Mouse (Mus musculus): Measurements from ENCODE around the gene Irf1. TPM values are rescaled to one million over a fixed set of nuclear protein-coding genes. Genes with fewer than 3 reads are reported as not detected.
A peak's percentile ranks its signal among the peaks of the same experiment; 100 is the strongest.

The Irf1 gene
- 3.0 and 3.8 TPM in 2 replicates for polyA plus RNA-seq (2014; fragmentation: Nextera tagmentation; extraction: Ambion mirVana)

- DNase-seq (ENCODE audit: low spot score) (peak; percentile 91), ATAC-seq (peak; percentile 98)
- Histone ChIP-seq H3K4me1 (ENCODE audit: control insufficient read depth, insufficient read depth, low read length) (no peaks in the 10 kb centered on the region; the same call in 1 of the 2 replicates), H3K4me2 (ENCODE audit: low read length) (peak within 1 kb of the TSS; percentile 99), H3K27me3 (replicated peaks; ENCODE audit: control insufficient read depth, insufficient read depth, low read length) (0 out of 2 replicates have a peak, but pooled peaks cover 3% of the 10 kb centered on the region), H3K36me3 (ENCODE audit: control insufficient read depth, insufficient read depth, low read length) (no peaks in the 10 kb centered on the region), H3K9ac (ENCODE audit: low read length) (peak within 1 kb of the TSS; percentile 69), H3K4me3 (ENCODE audit: low read depth, low read length) (peak within 1 kb of the TSS; percentile 63), H3K9me3 (replicated peaks; ENCODE audit: control insufficient read depth, low read length) (no peaks in the 10 kb centered on the region), H3K27ac (ENCODE audit: low read depth, low read length) (peak within 1 kb of the TSS; percentile 21; the same call in 1 of the 2 replicates)
- WGBS: under 1% methylated on average over 40 of the region's 40 CpGs
Measured at GRCm38 (mm10) chr11:53769760-53770124, at the start of gene Irf1. TSS of gene Irf1 (plus strand) at chr11:53770014.

DNA sequence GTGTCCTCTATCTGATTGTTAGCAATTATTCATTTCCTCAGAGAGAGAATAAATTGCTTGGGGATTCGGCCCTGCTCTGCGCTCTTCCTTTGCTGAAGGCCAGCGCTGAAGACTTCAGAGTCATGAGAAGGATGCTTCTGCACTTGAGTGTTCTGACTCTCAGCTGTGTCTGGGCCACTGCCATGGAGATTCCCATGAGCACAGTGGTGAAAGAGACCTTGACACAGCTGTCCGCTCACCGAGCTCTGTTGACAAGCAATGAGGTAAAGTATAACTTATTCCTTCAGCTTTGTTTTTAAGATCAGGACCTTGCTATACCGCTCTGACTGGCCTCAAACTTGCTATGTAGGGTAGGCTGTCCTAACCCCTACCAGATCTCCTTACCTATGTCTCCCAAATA is 49.1 kb upstream of the Irf1 start, which contains the start of gene Il5:
Gene Il5, plus strand, starts transcription at position 80 of the 400 bp plus-strand sequence.
- no peak within 1 kb of the TSS for H3K27ac ChIP-seq (ENCODE audit: low read depth, low read length)
- ATAC-seq: no peak

GRCm38 (mm10) chr11:53731457-53731856 is 38.4 kb upstream of the Irf1 start:
- WGBS: 96% methylated on average over 7 of the region's 7 CpGs
- H3K9me3 ChIP-seq (replicated peaks; ENCODE audit: control insufficient read depth, low read length): no peaks in the 10 kb centered on the region
- ATAC-seq (no peak), DNase-seq (ENCODE audit: low spot score) (no peak)
- H3K4me2 ChIP-seq (ENCODE audit: low read length): no peak overlapping the region
- H3K4me1 ChIP-seq (ENCODE audit: control insufficient read depth, insufficient read depth, low read length): no peaks in the 10 kb centered on the region
- H3K27me3 ChIP-seq (replicated peaks; ENCODE audit: control insufficient read depth, insufficient read depth, low read length): no peaks in the 10 kb centered on the region
- no peak overlapping the region for H3K27ac ChIP-seq (ENCODE audit: low read depth, low read length)
- H3K4me3 ChIP-seq (ENCODE audit: low read depth, low read length): no peak overlapping the region
- H3K9ac ChIP-seq (ENCODE audit: low read length): no peak overlapping the region
- H3K36me3 ChIP-seq (ENCODE audit: control insufficient read depth, insufficient read depth, low read length): no peaks in the 10 kb centered on the region

More for the DNA sequence above, 49.1 kb upstream of the Irf1 start, which contains the start of gene Il5:
- H3K4me2 ChIP-seq (ENCODE audit: low read length): no peak within 1 kb of the TSS
- no peaks in the 10 kb centered on the region for H3K9me3 ChIP-seq (replicated peaks; ENCODE audit: control insufficient read depth, low read length)
- no peak within 1 kb of the TSS for H3K4me3 ChIP-seq (ENCODE audit: low read depth, low read length)
- no peaks in the 10 kb centered on the region for H3K36me3 ChIP-seq (ENCODE audit: control insufficient read depth, insufficient read depth, low read length)
- WGBS: 89% methylated on average over 6 of the region's 6 CpGs
- no peak within 1 kb of the TSS for H3K9ac ChIP-seq (ENCODE audit: low read length)
- H3K27me3 ChIP-seq (replicated peaks; ENCODE audit: control insufficient read depth, insufficient read depth, low read length): no peaks in the 10 kb centered on the region
- H3K4me1 ChIP-seq (ENCODE audit: control insufficient read depth, insufficient read depth, low read length): no peaks in the 10 kb centered on the region
- no peak for DNase-seq (ENCODE audit: low spot score)

DNA sequence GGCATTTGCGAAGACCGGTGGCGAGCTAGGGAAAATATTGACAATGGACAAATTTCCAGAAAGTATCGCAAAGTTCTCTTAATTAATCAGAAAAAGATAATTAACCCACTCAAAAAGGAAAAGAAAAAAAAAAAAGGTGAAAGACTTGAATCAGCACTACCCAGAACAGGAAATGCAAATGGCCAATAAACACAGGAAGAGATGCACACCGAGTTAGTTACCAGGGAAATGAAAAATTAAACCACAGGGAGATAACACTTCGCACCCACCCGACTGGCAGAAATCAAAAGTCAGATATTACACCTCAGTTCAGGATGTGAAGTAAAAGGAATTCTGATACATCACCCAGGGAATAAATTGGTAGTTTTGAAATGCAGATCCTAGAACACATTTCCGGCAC is 37.6 kb upstream of the Irf1 start:
- no peak overlapping the region for H3K9ac ChIP-seq (ENCODE audit: low read length)
- no peaks in the 10 kb centered on the region for H3K36me3 ChIP-seq (ENCODE audit: control insufficient read depth, insufficient read depth, low read length)
- ATAC-seq (no peak), DNase-seq (ENCODE audit: low spot score) (no peak)
- H3K4me1 ChIP-seq (ENCODE audit: control insufficient read depth, insufficient read depth, low read length): no peaks in the 10 kb centered on the region
- no peaks in the 10 kb centered on the region for H3K27me3 ChIP-seq (replicated peaks; ENCODE audit: control insufficient read depth, insufficient read depth, low read length)
- H3K27ac ChIP-seq (ENCODE audit: low read depth, low read length): no peak overlapping the region
- no peak overlapping the region for H3K4me3 ChIP-seq (ENCODE audit: low read depth, low read length)
- no peak overlapping the region for H3K4me2 ChIP-seq (ENCODE audit: low read length)
- 90% methylated on average over 8 of the region's 8 CpGs for WGBS
- H3K9me3 ChIP-seq (replicated peaks; ENCODE audit: control insufficient read depth, low read length): no peaks in the 10 kb centered on the region

DNA sequence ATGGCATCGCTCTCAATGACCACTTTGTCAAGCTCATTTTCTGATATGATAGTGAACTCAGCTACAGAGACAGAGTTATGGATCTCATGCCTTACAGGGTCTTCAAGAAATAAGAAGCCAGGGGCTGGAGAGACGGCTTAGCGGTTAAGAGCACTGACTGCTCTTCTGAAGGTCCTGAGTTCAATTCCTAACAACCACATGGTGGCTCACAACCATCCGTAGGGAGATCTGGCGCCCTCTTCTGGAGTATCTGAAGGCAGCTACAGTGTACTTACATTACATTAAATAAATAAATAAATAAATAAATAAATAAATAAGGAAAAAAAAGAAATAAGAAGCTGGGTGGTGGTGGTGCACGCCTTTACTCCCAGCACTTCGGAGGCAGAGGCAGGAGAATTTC is 36.0 kb upstream of the Irf1 start:
- H3K27me3 ChIP-seq (replicated peaks; ENCODE audit: control insufficient read depth, insufficient read depth, low read length): no peaks in the 10 kb centered on the region
- no peak overlapping the region for H3K4me3 ChIP-seq (ENCODE audit: low read depth, low read length)
- WGBS: 86% methylated on average over 7 of the region's 7 CpGs
- no peak overlapping the region for H3K27ac ChIP-seq (ENCODE audit: low read depth, low read length)
- ATAC-seq (no peak), DNase-seq (ENCODE audit: low spot score) (peak; percentile 13)
- no peak overlapping the region for H3K9ac ChIP-seq (ENCODE audit: low read length)
- no peaks in the 10 kb centered on the region for H3K4me1 ChIP-seq (ENCODE audit: control insufficient read depth, insufficient read depth, low read length)
- no peaks in the 10 kb centered on the region for H3K36me3 ChIP-seq (ENCODE audit: control insufficient read depth, insufficient read depth, low read length)
- no peak overlapping the region for H3K4me2 ChIP-seq (ENCODE audit: low read length)
- H3K9me3 ChIP-seq (replicated peaks; ENCODE audit: control insufficient read depth, low read length): no peaks in the 10 kb centered on the region

DNA sequence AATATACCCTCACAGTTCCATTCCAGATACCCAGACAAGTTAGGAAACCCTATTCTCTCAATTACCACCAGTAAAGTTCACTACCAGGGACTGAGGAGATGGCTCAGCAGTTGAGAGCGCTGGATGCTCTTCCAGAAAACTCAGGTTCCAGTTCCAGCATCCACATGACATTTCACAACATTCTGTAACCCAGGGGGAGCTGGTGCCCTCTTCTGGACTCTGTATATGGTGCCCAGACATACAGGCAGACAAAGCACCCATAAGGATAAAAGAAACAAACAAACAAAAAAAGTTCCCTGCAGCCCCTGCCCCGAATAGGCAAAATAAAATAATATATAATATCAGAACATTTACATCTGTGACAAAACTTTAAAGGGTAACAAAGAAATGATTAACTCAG is 35.4 kb upstream of the Irf1 start:
- Histone ChIP-seq H3K4me3 (ENCODE audit: low read depth, low read length) (no peak overlapping the region), H3K9me3 (replicated peaks; ENCODE audit: control insufficient read depth, low read length) (no peaks in the 10 kb centered on the region), H3K4me2 (ENCODE audit: low read length) (no peak overlapping the region), H3K4me1 (ENCODE audit: control insufficient read depth, insufficient read depth, low read length) (no peaks in the 10 kb centered on the region), H3K36me3 (ENCODE audit: control insufficient read depth, insufficient read depth, low read length) (no peaks in the 10 kb centered on the region), H3K27ac (ENCODE audit: low read depth, low read length) (no peak overlapping the region), H3K27me3 (replicated peaks; ENCODE audit: control insufficient read depth, insufficient read depth, low read length) (no peaks in the 10 kb centered on the region), H3K9ac (ENCODE audit: low read length) (no peak overlapping the region)
- WGBS: 87% methylated on average over 2 of the region's 2 CpGs
- no peak for DNase-seq (ENCODE audit: low spot score)
- ATAC-seq: no peak

GRCm38 (mm10) chr11:53734970-53735681 is 34.7 kb upstream of the Irf1 start:
- Histone ChIP-seq H3K4me3 (ENCODE audit: low read depth, low read length) (no peak overlapping the region), H3K4me2 (ENCODE audit: low read length) (no peak overlapping the region), H3K4me1 (ENCODE audit: control insufficient read depth, insufficient read depth, low read length) (no peaks in the 10 kb centered on the region), H3K27me3 (replicated peaks; ENCODE audit: control insufficient read depth, insufficient read depth, low read length) (no peaks in the 10 kb centered on the region), H3K9ac (ENCODE audit: low read length) (no peak overlapping the region), H3K9me3 (replicated peaks; ENCODE audit: control insufficient read depth, low read length) (no peaks in the 10 kb centered on the region), H3K36me3 (ENCODE audit: control insufficient read depth, insufficient read depth, low read length) (no peaks in the 10 kb centered on the region), H3K27ac (ENCODE audit: low read depth, low read length) (no peak overlapping the region)
- WGBS: 71% methylated on average over 18 of the region's 18 CpGs
- ATAC-seq (no peak), DNase-seq (ENCODE audit: low spot score) (no peak)

DNA sequence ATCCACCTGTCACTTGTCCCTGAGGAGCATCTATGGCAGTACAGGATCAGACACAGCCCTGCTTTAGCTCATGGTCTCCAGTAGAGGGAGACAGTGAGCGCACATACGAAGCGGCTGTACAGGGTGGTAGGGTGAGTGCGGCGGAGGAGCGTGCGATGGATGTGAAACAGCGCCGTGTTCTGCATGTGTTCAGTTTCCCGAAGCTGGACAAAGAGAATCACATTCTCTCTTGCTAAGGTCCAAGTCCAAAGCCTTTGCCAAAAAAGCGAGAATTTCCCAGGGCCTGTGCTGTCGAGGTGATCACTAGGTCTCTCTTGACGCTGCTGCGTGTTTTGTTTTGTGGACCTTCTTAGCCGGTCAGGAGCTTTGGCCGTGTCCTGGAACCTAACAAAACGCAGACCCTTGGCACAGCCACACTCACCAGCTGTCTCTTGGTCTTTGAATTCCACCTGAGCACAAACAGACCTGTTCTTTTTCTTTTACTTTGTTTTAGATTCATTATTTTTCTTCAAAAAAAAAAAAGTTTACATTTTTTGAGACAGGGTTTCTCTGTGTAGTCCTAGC is 34.0 kb upstream of the Irf1 start:
- Histone ChIP-seq H3K4me3 (ENCODE audit: low read depth, low read length) (0 out of 2 replicates have a peak overlapping the region, but pooled peaks have one; percentile 2), H3K9ac (ENCODE audit: low read length) (no peak overlapping the region), H3K27ac (ENCODE audit: low read depth, low read length) (no peak overlapping the region), H3K4me2 (ENCODE audit: low read length) (peak overlapping the region; percentile 42), H3K9me3 (replicated peaks; ENCODE audit: control insufficient read depth, low read length) (no peaks in the 10 kb centered on the region), H3K27me3 (replicated peaks; ENCODE audit: control insufficient read depth, insufficient read depth, low read length) (no peaks in the 10 kb centered on the region), H3K4me1 (ENCODE audit: control insufficient read depth, insufficient read depth, low read length) (no peaks in the 10 kb centered on the region), H3K36me3 (ENCODE audit: control insufficient read depth, insufficient read depth, low read length) (no peaks in the 10 kb centered on the region)
- DNase-seq (ENCODE audit: low spot score) (peak; percentile 88), ATAC-seq (peak; percentile 94)
- 26% methylated on average over 17 of the region's 17 CpGs for WGBS

Measured in forebrain, embryonic 14.5 days (tissue).